Mouse (Mus musculus): ENCODE results near the gene Fam133b. TPM values are rescaled to one million over a fixed set of nuclear protein-coding genes. Genes with fewer than 3 reads are reported as not detected.

Fam133b gene
- polyA plus RNA-seq, 1 experiment from 2014 or later: 31.2 TPM

DNA sequence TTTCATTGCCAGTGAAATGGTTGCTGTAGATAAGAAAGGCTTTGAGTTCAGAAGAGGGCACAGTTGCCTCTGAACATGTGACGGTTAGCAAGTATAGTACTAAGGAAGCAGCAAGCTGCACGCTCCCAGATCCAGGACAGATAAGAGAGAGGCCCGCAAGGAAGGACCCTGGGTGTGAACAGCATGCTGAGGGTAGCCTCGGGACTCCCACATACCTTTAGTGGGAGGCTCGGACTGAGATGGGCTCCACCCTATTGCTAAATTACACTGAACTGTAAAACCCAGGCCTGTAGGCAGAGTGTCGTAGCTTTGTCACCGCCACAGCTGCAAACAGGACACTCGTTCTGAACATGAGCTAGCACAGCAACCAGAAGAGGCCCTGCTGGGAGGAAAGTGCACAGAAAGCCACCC, 28.7 kb upstream of the Fam133b start:
- H3K4me1 ChIP-seq (replicated peaks; ENCODE audit: control insufficient read depth, insufficient read depth, low read length): peaks cover 3% of the 10 kb centered on the region; the same call in 1 of the 2 replicates
- DNase-seq (ENCODE audit: low spot score) (no peak), ATAC-seq (replicated peaks; ENCODE audit: low FRiP score, low TSS enrichment, low read depth) (peak; percentile 70)
- no peak overlapping the region for H3K4me3 ChIP-seq (ENCODE audit: low read depth, low read length)
- H3K36me3 ChIP-seq (ENCODE audit: control insufficient read depth, insufficient read depth, low read length): peaks cover 13% of the 10 kb centered on the region; the same call in 1 of the 2 replicates
- H3K9me3 ChIP-seq (ENCODE audit: control insufficient read depth, low read length): no peaks in the 10 kb centered on the region
- WGBS: 49% methylated on average over 8 of the region's 8 CpGs
- H3K27ac ChIP-seq (ENCODE audit: low read depth): no peak overlapping the region
- H3K9ac ChIP-seq (ENCODE audit: low read length): no peak overlapping the region
- H3K27me3 ChIP-seq (replicated peaks; ENCODE audit: control insufficient read depth, insufficient read depth, low read length): no peaks in the 10 kb centered on the region
- no peak overlapping the region for H3K4me2 ChIP-seq (ENCODE audit: low read length)

DNA sequence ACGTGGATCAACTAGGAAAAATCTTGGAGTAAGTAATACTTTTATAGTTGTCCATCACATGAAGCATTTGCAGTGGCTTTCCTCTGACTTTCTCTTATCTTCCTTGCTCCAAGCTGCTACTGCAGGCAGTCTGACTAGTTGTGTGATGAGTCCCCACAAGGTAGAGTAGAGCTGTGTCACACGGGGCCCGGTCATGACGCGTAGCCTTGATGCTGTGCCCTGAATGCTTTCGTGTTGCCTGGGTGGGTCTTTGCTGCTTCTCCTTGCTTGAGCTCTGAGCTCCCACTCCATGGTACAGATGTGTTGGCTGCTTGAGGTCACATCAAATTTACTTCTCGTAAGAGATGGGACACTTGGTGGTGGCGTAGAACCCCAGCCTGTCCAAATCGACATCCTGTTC, 28.2 kb upstream of the Fam133b start:
- Histone ChIP-seq H3K27ac (ENCODE audit: low read depth) (no peak overlapping the region), H3K4me1 (replicated peaks; ENCODE audit: control insufficient read depth, insufficient read depth, low read length) (peaks cover 3% of the 10 kb centered on the region; the same call in 1 of the 2 replicates), H3K4me3 (ENCODE audit: low read depth, low read length) (no peak overlapping the region), H3K27me3 (replicated peaks; ENCODE audit: control insufficient read depth, insufficient read depth, low read length) (no peaks in the 10 kb centered on the region), H3K4me2 (ENCODE audit: low read length) (no peak overlapping the region), H3K9me3 (ENCODE audit: control insufficient read depth, low read length) (no peaks in the 10 kb centered on the region), H3K9ac (ENCODE audit: low read length) (no peak overlapping the region), H3K36me3 (ENCODE audit: control insufficient read depth, insufficient read depth, low read length) (peaks cover 17% of the 10 kb centered on the region)
- DNase-seq (ENCODE audit: low spot score) (no peak), ATAC-seq (replicated peaks; ENCODE audit: low FRiP score, low TSS enrichment, low read depth) (no peak)
- WGBS: 94% methylated on average over 9 of the region's 9 CpGs

DNA sequence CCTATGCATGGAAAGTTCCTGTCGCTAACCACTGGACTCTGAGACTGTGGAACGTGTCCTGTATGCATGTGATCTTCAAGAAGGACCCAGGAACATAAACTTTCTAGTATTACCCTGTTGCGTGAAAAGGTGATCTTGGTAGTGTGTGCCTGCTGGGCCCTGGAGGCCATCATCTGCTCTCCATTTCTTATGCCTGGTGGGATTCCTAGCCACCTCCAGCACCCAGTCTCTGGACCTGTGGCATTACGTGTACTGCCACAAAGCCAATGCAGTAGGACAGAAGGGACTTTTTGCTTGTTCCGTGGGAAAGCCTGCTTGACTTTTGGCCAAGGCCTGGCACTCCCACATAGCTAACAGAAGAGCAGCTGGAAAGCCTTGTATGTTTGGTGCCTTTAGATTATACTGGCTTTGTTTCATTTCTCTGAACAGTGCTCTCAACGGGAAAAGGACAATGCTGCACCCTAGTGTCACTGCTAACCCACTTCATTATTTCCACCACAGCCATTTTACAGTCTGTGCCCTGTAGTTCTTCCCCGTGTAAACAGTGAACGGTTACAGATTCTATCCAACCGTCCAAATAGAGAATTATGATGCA, 27.1 kb upstream of the Fam133b start:
- Histone ChIP-seq H3K36me3 (ENCODE audit: control insufficient read depth, insufficient read depth, low read length) (peaks cover 28% of the 10 kb centered on the region), H3K4me2 (ENCODE audit: low read length) (no peak overlapping the region), H3K9ac (ENCODE audit: low read length) (no peak overlapping the region), H3K4me1 (replicated peaks; ENCODE audit: control insufficient read depth, insufficient read depth, low read length) (peaks cover 3% of the 10 kb centered on the region; the same call in 1 of the 2 replicates), H3K9me3 (ENCODE audit: control insufficient read depth, low read length) (no peaks in the 10 kb centered on the region), H3K27me3 (replicated peaks; ENCODE audit: control insufficient read depth, insufficient read depth, low read length) (no peaks in the 10 kb centered on the region), H3K4me3 (ENCODE audit: low read depth, low read length) (no peak overlapping the region), H3K27ac (ENCODE audit: low read depth) (no peak overlapping the region)
- ATAC-seq (replicated peaks; ENCODE audit: low FRiP score, low TSS enrichment, low read depth) (peak; percentile 32; the same call in 1 of the 2 replicates), DNase-seq (ENCODE audit: low spot score) (no peak)
- 51% methylated on average over 9 of the region's 9 CpGs for WGBS

DNA sequence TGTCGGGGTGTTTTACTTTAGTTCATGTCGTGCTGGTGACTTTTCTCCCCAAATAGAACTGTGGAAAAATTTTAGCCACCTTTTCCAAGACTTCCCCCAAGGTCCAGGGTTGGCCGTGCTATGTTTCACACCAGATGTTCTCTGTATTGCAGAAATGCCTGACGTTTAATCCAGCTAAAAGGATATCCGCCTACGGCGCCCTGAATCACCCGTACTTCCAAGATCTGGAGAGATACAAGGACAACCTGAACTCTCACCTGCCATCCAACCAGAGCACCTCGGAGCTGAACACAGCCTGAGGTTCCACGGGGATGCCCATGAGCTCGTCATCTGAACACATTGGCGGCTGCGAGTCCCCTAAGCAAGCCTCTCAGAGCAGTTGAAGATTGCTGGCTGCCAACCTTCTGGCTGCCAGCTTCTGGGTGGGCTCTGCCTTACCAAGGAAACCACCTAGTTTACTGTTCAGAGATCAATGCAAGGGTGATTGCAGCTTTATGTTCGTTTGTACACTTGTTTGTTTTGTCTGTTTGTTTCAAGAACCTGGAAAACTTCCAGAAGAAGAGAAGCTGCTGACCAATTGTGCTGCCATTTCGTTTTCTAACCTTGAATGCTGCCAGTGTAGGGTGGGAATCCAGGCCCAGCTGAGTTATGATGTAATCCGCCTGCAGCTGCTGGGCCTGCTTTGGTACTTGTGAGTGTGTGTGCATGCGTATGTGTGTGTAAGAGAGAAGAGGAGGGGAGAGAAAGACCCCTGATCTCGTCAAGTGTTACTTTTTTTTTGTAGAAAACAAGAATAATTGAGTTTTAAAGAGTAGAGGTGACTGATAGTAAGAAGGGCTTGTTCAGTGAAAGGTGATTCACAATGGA, 22.9 kb upstream of the Fam133b start:
- ATAC-seq (replicated peaks; ENCODE audit: low FRiP score, low TSS enrichment, low read depth) (no peak), DNase-seq (ENCODE audit: low spot score) (no peak)
- Histone ChIP-seq H3K9ac (ENCODE audit: low read length) (no peak overlapping the region), H3K4me1 (replicated peaks; ENCODE audit: control insufficient read depth, insufficient read depth, low read length) (no peaks in the 10 kb centered on the region; the same call in 1 of the 2 replicates), H3K27me3 (replicated peaks; ENCODE audit: control insufficient read depth, insufficient read depth, low read length) (no peaks in the 10 kb centered on the region), H3K4me3 (ENCODE audit: low read depth, low read length) (no peak overlapping the region), H3K4me2 (ENCODE audit: low read length) (no peak overlapping the region), H3K9me3 (ENCODE audit: control insufficient read depth, low read length) (no peaks in the 10 kb centered on the region), H3K27ac (ENCODE audit: low read depth) (no peak overlapping the region), H3K36me3 (ENCODE audit: control insufficient read depth, insufficient read depth, low read length) (peaks cover 36% of the 10 kb centered on the region)
- WGBS: 88% methylated on average over 18 of the region's 18 CpGs

DNA sequence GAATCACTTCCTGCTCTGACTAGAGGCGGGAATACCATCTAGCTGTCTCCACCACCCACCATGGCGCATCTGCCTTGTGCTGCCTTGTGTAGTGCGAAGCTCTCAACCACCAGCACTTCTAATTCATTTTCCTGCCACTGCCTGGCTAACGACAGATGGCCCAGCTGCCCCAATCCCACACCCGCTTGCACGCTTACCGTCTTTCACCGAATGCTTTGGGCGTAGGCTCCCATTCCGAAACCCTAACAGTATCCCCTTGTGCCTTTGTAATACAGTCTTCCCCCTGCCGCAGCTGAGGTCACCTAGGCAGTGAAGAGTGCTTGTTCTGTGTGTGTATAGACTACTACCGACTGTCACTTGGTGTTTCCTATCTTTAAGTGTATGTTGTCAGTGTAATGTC, 21.9 kb upstream of the Fam133b start:
- H3K4me2 ChIP-seq (ENCODE audit: low read length): no peak overlapping the region
- peaks cover 36% of the 10 kb centered on the region for H3K36me3 ChIP-seq (ENCODE audit: control insufficient read depth, insufficient read depth, low read length)
- no peaks in the 10 kb centered on the region for H3K9me3 ChIP-seq (ENCODE audit: control insufficient read depth, low read length)
- H3K9ac ChIP-seq (ENCODE audit: low read length): no peak overlapping the region
- no peak for ATAC-seq (replicated peaks; ENCODE audit: low FRiP score, low TSS enrichment, low read depth)
- H3K27ac ChIP-seq (ENCODE audit: low read depth): no peak overlapping the region
- no peak overlapping the region for H3K4me3 ChIP-seq (ENCODE audit: low read depth, low read length)
- no peaks in the 10 kb centered on the region for H3K4me1 ChIP-seq (replicated peaks; ENCODE audit: control insufficient read depth, insufficient read depth, low read length)
- H3K27me3 ChIP-seq (replicated peaks; ENCODE audit: control insufficient read depth, insufficient read depth, low read length): no peaks in the 10 kb centered on the region
- no peak for DNase-seq (ENCODE audit: low spot score)
- 93% methylated on average over 12 of the region's 12 CpGs for WGBS

DNA sequence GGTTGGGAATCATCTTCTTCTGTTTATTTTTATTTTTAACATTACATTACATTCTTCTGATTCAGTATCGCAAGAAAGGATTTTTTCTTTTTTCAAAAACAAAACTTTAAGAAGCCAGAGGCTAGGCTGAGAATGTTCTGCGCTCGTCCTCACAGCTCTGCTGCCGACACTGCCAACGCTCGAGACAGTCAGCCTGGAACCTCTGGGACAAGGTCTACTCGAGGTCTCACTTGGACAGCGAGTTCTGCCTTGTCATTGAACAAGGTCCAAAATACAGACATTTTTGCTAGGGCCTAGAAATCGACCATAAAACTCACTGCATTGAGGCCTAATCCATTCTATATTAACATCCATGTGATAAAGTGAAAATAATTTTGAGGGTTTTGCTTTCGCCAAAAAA, 20.8 kb upstream of the Fam133b start:
- no peaks in the 10 kb centered on the region for H3K9me3 ChIP-seq (ENCODE audit: control insufficient read depth, low read length)
- WGBS: 90% methylated on average over 10 of the region's 10 CpGs
- H3K4me3 ChIP-seq (ENCODE audit: low read depth, low read length): no peak overlapping the region
- no peak overlapping the region for H3K9ac ChIP-seq (ENCODE audit: low read length)
- DNase-seq (ENCODE audit: low spot score) (no peak), ATAC-seq (replicated peaks; ENCODE audit: low FRiP score, low TSS enrichment, low read depth) (no peak)
- peaks cover 36% of the 10 kb centered on the region for H3K36me3 ChIP-seq (ENCODE audit: control insufficient read depth, insufficient read depth, low read length)
- no peaks in the 10 kb centered on the region for H3K27me3 ChIP-seq (replicated peaks; ENCODE audit: control insufficient read depth, insufficient read depth, low read length)
- H3K27ac ChIP-seq (ENCODE audit: low read depth): no peak overlapping the region
- H3K4me2 ChIP-seq (ENCODE audit: low read length): no peak overlapping the region
- no peaks in the 10 kb centered on the region for H3K4me1 ChIP-seq (replicated peaks; ENCODE audit: control insufficient read depth, insufficient read depth, low read length)

DNA sequence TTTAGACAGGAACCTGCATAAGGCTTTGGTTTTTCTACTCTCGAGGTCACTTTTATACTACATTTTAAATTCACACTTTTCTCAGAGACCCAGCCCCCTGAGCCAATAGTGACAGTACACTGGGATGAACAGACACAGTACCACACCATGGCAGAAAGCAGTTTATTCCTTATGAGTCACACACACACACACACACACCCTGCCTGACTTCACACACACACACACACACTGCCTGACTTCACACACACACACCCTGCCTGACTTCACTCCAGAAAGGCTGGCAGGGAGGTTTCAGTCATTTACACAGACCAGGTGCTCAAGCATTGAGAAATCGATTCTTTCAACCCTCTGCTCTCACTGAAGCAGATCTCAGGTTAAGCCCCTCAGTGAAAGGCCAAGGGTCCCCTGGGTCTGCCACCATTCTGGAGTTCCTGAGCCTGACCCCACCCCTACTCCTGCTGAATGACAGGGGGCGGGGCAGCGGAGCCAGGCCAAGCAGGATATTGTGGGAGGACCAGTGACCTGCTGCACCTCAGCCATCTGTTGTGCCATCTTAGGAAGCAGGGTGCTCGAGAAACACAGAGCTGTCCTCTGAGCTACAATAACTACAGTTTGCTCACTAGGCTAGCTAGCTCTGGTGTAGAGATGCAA, 16.5 kb upstream of the Fam133b start:
- H3K4me1 ChIP-seq (replicated peaks; ENCODE audit: control insufficient read depth, insufficient read depth, low read length): no peaks in the 10 kb centered on the region
- peak; percentile 75 for ATAC-seq (replicated peaks; ENCODE audit: low FRiP score, low TSS enrichment, low read depth)
- H3K4me2 ChIP-seq (ENCODE audit: low read length): no peak overlapping the region
- peaks cover 3% of the 10 kb centered on the region; the same call in 1 of the 2 replicates for H3K36me3 ChIP-seq (ENCODE audit: control insufficient read depth, insufficient read depth, low read length)
- 47% methylated on average over 5 of the region's 5 CpGs for WGBS
- H3K9me3 ChIP-seq (ENCODE audit: control insufficient read depth, low read length): no peaks in the 10 kb centered on the region
- no peak overlapping the region for H3K4me3 ChIP-seq (ENCODE audit: low read depth, low read length)
- no peak overlapping the region for H3K27ac ChIP-seq (ENCODE audit: low read depth)
- H3K27me3 ChIP-seq (replicated peaks; ENCODE audit: control insufficient read depth, insufficient read depth, low read length): no peaks in the 10 kb centered on the region
- H3K9ac ChIP-seq (ENCODE audit: low read length): no peak overlapping the region
- no peak for DNase-seq (ENCODE audit: low spot score)

DNA sequence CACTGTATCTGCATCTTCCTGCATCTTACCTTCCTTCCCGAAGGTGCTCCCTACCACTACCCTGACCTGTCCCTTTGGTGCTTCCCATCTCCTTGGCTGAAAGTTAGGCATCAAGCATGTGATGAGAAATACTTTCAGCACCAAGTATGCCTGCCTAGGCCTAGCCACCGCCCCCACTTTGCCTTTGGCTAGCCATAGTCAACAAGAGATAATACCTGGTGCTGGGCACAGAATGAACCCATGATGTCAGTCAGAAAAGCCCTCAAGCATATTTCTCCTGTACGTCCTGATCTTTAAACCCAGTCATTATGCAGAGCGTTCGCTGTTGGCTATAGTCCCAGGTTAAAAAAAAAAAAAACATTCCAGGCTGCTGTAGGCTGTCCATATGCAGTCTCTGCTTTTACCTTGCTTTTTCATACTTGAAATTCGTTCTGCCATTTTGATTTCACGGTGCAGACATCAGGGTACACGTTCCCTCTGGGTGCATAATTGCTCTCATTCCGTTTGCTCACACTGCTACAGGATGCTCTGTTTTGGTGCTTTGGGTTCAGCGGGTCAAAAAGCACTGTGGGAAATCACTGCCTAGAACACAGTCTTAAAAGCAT, 13.9 kb upstream of the Fam133b start:
- H3K9me3 ChIP-seq (ENCODE audit: control insufficient read depth, low read length): no peaks in the 10 kb centered on the region
- no peaks in the 10 kb centered on the region for H3K27me3 ChIP-seq (replicated peaks; ENCODE audit: control insufficient read depth, insufficient read depth, low read length)
- H3K4me1 ChIP-seq (replicated peaks; ENCODE audit: control insufficient read depth, insufficient read depth, low read length): no peaks in the 10 kb centered on the region
- no peak overlapping the region for H3K4me3 ChIP-seq (ENCODE audit: low read depth, low read length)
- WGBS: 83% methylated on average over 10 of the region's 10 CpGs
- no peak overlapping the region for H3K9ac ChIP-seq (ENCODE audit: low read length)
- ATAC-seq (replicated peaks; ENCODE audit: low FRiP score, low TSS enrichment, low read depth) (no peak), DNase-seq (ENCODE audit: low spot score) (no peak)
- no peak overlapping the region for H3K27ac ChIP-seq (ENCODE audit: low read depth)
- H3K4me2 ChIP-seq (ENCODE audit: low read length): no peak overlapping the region
- no peaks in the 10 kb centered on the region for H3K36me3 ChIP-seq (ENCODE audit: control insufficient read depth, insufficient read depth, low read length)

Data from intestine, embryonic 14.5 days (tissue).